Mouse (Mus musculus): ENCODE results near the gene Hspa8.
A peak's percentile ranks its signal among the peaks of the same experiment; 100 is the strongest.
"Not testable (repeated sequence)": the region's sequence is repeated elsewhere in the genome, so short reads cannot be mapped to it uniquely, and the experiment has no call there.

The Hspa8 gene

DNA sequence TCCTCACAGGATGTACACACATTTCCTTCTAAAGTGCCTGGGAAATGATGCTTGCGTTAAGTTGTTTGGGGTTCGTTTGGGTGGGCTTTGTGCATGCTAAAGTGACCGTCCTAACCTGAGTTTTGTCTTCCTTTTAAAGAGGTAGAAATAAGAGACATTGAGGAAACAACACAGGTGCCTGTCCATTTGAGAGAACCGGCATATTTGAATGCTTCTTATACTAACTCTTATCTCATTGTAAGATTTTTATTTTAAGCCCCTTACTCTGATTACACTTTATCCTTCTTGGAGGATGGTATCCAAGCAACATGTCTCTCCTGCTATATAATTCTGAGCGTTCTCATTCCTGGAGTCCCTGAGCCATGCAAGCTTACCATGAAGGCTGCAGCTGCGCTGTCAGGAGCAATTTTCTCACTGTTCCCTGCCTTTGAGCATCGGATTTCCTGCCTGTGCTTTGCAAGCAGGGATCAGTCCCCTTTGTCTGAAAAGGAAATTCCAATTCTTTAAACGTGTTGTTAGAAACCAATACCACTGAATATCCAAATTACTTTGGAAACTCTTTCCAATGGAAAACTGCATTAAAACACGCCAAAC, 16.3 kb upstream of the Hspa8 start:
- no peak for DNase-seq (ENCODE audit: low spot score)

DNA sequence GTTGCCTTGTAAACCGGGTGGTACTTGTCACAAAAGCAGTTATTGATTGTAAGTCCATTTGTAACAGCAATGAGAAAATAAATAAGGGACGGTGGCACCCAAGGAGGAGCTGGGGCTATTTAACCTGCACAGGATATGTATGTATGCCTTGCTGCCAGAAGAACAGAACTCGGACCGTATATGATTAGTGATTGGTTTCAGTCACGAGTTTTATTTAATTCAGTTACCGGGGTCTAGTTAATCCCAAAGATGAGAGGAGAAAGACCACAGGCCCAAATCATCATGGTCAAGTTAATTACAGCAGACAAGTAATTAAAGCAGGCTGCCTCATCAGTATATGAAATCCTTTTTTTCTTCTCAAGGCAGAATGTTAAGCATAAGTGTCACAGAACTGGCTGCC, 15.3 kb upstream of the Hspa8 start:
- DNase-seq (ENCODE audit: low spot score) = no peak

DNA sequence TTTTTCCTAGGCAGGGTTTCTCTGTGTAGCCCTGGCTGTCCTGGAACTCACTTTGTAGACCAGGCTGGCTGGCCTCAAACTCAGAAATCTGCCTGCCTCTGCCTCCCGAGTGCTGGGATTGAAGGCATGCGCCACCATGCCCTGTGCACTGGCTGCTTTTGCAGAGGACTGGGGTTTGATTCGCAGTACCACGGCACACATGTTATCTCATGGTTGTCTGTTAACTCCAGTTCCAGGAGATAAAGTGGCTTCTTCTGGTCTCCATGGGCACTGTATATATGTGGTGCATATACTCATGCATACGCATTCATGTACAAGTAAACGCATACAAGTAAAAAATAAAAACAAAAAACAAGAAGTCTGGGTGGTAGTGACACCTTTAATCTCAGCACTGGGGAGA, 14.0 kb upstream of the Hspa8 start:
- DNase-seq (ENCODE audit: low spot score) = not testable (repeated sequence)

DNA sequence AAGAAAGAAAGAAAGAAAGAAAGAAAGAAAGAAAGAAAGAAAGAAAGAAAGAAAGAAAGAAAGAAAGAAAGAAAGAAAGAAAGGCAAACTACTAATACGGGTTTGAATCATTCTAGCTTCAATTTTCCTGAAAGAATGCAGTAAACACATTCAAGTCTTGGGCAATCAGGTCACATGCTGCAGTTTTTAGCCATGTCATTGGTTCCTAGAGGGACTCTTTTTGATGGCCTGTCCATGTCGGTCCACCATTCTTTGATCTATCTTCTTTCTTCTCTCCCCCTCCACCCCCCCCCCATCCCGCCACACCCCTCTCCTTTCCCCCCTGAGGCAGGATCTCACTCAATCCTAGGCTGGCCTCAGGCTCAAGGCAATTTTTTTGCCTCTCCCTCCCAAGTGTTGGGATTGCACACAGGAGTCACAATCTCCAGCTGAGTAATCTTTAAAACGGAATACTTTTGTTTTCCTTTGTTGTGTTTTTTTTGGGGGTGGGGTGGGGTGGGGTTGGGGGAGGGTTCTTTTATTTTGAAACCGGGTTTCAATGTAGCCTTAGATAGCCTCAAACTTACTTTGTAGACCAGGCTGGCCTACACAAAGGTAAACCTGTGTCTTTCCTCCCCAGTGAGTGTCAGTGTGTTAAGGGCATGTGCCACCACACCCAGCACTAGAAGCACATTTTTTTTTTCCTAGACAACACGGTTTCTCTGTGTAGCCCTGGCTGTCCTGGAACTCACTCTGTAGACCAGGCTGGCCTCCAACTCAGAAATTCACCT, 8.7 kb upstream of the Hspa8 start:
- DNase-seq (ENCODE audit: low spot score) = no peak

DNA sequence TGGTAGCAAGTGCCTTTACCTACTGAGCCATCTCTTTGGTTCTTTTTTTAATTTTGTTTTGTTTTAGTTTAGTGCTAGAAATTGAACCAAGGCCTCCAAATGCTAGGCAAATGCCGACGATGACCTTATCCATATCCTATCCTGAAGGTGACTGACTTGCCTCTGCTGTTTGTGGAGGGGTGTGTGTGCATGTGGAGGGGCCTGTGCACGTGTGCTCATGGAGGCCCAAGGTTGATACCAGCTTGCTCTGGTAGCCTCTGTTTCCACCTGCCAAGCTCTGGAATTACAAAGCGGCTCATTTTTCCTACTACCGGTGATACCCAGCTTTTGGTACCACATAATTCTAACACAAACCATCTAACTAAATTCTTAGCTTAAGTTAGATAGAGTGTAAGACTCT, 7.2 kb upstream of the Hspa8 start:
- no peak for DNase-seq (ENCODE audit: low spot score)

DNA sequence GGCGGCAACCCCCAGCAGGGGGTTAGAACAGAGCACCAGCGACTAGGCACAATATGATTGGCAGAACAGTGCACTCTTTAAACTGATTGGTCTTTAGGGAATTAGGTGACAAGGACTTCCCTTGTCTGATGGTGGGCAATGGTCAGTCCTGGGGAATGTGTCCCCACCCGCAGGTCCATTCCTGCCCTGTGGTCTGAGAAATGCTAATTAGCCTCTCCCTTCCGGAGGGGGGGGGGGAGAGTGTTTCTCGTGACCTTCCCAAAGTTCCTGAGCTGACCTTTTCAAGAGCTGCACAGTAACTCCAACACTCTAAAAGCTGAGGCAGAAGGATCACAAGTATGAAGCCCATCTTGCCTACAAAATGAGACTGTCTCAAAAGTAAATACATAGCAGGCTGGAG, 6.5 kb upstream of the Hspa8 start:
- DNase-seq (ENCODE audit: low spot score) = no peak

DNA sequence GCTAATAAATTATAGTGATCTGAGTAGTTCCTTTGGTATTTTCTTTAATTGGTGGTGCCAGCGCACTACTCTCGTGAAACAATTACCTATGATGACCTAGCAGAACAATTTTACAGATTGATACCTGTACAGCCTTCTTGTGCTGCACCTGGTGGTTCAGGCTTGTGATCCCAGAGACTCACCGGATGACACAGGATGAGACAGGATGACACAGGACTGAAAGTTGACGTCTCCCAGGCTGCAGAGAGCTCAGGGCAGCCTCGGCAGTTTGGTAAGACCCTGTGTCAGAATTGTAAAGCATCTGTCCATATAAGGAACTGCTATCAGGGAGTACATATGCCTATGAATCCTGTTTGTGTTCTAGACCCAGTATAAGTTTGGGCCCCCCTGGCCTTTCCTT, 5.9 kb upstream of the Hspa8 start:
- no peak for DNase-seq (ENCODE audit: low spot score)

DNA sequence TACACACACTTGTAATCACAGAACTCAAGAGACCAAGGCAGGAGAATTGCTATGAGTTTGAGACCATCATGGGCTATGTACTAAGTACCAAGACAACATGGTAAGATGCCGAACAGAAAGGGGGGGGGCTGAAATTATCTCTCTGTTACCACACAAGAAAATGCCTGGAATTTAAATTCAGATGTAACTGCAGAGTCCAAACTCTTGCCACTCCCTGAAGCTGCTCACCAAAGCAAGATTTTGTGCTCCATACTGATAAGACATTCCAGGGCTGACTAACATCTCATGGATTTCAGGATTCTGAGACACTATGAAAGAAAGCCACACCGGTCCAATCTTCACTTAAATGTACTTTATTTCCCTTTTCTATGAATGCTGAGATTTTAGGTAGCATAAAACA, 5.2 kb upstream of the Hspa8 start:
- no peak for DNase-seq (ENCODE audit: low spot score)

DNA sequence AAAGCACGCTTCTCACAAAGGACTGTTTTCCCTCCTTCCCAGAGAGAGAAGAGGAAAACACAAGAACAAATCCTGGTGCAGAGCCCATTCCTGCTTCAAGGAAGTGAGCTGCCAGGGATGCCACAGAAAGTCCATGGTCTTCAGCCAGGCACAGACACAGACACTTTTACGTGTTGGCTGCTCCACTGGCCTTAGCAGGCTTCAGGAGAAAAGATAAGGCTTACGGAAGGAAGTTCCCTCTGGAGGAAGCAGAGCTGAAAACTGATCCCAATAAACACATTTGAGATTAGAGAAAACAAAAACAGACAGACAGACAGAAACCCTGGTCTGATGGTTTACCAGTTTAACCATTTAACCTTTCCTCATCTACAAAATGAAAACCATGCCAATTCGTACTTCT, 4.7 kb upstream of the Hspa8 start:
- DNase-seq (ENCODE audit: low spot score) = no peak

DNA sequence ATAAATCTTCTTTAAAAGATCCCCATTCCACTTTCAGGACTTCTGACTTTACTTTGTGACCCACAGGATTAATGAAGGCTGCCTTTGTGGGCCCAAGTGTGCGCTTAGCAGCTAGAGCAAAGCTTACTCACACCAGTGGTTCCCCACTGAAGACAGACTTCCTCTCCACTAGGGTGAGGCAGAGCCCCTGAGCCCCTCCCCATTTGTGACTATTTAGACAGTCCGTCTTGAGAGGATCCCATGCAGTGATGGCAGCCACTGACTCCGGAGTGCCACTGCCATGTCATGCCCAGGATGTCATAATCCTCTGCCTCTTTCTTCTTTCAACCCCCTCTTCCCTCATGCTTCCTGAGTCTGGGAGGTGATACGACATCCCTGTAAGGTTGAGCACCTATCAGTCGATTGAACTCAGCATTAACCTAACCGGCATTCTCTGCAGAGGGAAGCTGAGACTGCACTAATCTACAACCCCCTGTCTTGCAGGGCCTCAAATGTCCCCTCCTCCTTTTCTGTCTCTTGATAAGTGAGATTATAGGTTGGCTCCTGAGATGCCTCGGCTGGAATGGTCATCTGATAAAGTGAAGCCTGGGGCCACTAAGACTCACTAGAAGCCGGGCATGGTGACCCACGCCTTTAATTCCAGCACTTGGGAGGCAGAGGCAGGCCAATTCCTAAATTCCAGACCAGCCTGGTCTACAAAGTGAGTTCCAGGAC, 2.4 kb upstream of the Hspa8 start:
- DNase-seq (ENCODE audit: low spot score) = no peak

DNA sequence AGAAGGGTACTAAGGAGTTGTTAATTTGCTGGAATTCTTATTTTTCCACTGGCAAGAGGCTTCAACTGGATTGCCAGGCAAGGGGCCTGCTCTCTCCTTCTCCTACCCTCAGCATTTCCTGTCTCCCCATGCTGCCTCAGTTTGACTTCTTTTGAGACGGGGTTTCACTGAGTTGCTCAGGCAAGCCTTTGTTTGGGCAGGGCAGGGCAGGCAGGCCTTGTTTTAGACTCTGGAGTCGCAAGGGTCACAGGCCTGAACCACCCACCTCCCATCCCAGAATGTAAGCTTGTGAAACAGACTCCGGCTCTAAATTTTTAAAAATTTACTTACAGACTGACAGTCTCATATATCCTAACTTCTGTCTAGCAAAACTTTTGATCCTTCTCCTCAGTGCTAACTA, 1.7 kb upstream of the Hspa8 start:
- no peak for DNase-seq (ENCODE audit: low spot score)

DNA sequence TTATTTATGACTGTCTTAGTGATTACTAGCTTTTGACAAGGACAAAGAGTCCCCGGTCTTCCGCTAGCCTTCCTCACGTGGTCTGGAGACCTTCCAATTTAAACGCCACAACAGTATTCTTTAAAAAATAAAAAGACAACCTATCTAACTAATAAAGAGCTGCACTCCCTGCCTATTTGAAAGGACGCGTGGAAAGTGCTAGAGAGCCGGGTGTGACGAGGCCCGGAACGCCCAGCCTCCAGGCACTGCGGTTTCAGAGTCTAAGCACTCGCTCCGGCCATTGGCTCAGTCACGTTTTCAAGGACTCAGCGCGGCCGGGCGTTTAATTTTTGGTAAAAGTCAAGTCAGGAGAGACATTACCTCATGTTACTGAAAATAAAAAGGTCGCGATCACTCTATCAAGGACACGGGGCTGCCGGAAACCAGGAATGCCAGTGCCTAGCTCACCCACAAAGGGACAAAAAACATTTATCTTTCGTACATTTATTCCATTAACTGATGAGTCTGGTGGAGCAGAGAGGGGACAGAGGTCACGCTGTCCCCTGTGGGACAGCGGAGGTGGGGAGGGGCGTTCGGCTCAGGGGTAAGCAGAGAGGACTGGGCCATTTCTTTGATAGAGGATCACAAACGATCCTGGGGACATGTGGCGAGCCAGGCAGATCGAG, 815 bp upstream of the Hspa8 start:
- peak; percentile 65 for DNase-seq (ENCODE audit: low spot score)

DNA sequence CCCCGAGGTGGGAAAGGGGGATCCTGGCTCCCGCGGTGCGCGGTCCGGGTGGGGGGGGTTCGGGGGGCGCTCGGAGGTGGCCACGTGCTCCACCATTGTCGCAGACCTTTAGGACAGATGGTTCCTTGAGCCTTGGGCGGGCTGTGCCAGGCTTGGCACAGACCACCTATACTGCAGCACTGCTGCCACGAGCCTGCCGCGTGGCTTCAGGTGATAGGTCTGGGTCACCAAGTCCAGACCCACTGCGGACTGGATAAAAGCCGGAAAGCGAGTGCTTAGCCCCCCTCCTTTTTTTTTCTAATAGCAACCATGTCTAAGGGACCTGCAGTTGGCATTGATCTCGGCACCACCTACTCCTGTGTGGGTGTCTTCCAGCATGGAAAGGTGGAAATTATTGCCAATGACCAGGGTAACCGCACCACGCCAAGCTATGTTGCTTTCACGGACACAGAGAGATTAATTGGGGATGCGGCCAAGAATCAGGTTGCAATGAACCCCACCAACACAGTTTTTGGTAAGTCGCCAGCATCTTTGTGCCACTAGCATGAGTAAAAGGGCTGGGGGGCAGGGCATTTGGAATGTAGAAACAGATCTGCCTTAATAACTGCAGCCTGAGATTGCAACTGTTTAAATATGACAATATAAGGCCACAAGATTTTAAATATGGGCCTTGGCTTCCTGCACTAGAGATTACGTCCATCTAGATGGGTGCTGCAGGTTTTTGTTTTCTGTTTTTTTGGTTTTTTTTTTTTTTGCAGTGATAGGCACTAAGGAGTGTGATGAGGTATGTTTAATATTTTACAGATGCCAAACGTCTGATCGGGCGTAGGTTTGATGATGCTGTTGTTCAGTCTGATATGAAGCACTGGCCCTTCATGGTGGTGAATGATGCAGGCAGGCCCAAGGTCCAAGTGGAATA, 1.1 kb downstream of the Hspa8 start:
- not testable (repeated sequence) for DNase-seq (ENCODE audit: low spot score)

DNA sequence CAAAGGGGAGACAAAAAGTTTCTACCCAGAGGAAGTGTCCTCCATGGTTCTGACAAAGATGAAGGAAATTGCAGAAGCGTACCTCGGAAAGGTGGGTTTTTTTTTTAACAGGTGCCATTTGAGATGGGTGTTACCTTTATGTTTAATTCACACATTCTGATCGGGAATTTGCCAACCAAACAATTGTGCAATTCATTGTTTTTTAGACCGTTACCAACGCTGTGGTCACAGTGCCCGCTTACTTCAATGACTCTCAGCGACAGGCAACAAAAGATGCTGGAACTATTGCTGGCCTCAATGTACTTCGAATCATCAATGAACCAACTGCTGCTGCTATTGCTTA, 1.7 kb downstream of the Hspa8 start:
- not testable (repeated sequence) for DNase-seq (ENCODE audit: low spot score)

DNA sequence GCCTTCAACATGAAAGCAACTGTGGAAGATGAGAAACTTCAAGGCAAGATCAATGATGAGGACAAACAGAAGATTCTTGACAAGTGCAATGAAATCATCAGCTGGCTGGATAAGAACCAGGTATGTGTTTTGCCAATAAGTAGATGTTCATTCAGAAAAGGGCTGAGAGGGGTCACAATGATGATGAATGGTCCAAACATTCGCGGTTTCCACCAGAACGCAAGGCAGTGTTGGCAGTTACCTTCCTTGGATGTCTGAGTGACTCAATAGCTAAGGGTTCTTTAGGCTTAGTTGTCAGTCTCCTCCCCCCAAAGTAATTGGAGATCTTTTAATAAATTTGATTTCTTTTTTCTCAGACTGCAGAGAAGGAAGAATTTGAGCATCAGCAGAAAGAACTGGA, 3.8 kb downstream of the Hspa8 start:
- not testable (repeated sequence) for DNase-seq (ENCODE audit: low spot score)

DNA sequence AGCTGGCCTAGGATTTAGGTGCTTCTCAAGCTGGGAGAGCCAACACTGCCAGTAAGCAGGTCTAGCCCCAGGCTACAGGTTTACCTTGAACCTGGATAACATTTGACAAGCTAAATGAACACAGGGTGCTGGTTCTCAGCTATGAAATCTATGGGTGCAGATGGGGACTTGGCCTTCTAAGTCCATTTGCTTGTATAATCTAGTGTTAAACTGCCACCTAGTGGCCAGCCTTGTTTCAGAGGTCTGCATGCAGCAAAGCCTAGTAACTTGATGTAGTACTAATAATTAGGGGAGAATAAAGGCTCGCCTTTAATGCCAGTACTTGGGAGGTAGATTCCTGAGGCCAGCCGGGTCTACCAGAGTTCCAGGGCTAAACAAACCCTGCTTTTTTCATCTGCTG, 4.5 kb downstream of the Hspa8 start:
- DNase-seq (ENCODE audit: low spot score) = peak; percentile 61

DNA sequence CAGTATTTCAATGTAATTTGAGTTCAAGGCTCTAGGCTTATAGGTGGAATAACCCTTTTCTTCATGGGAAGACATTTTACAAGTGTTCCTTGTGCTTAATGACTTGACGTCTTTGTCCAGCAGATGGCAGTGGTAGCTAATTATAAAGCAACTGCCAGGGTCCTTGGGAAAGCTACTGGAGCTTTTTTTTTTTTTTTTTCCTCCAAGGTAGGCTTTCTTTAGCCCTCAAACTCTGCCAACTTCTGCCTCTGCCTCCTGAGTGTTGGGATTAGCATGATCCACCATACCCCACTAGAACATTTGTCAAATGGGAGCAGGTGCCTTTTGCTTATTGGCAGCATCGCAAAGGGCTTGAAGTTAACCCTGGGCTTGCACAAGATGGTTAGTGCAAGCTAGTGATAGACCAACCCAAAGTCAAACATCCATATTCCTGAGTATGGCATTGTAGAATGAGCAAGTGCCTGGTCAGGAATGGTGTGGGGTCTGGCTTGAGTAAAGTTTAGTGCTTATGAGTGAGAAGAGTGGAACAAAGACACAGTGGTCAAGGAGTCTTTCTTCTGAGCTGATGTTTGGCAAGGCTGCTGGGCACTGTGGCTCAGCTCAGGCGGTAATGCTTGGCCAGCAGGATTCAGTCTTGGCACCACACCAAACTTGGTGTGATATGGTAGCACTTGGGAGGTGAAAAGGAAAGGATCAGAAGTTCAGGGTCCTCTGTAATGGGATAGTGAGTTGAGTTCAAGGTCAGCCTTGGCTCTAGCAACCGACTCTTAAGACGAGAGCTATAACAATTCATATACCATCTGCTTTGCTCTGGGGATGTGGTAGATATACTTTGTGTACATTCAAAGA, 5.9 kb downstream of the Hspa8 start:
- no peak for DNase-seq (ENCODE audit: low spot score)

DNA sequence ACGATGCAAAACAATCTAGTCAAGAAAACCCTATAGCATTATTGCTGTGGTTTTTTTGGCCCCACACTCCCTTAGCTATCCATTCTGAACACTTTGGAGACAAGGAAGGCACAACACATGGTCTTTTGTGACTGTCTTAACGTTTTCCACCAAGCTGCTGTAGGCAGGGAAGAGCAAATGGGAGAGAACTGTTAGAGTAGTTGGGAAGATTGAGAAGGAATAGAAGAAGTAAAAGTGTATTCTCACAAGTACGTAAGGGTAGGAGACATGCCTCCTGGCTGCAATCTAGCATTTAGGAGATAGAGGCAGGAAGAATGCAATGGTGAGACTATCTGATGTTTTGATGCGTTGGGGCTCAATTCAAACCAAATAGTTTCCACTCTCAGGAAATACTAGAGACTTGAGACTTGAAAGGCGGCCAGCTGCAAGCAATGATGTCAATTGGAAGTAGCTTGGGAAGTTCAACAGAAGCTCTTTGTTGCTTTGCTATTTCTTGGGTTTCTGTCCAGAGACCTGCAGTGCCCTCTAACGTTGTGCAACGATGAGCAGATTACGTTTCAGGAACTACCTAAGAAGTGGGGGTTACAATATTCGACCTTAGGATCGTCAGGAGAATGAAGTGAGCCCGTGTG, 6.6 kb downstream of the Hspa8 start:
- DNase-seq (ENCODE audit: low spot score) = no peak

DNA sequence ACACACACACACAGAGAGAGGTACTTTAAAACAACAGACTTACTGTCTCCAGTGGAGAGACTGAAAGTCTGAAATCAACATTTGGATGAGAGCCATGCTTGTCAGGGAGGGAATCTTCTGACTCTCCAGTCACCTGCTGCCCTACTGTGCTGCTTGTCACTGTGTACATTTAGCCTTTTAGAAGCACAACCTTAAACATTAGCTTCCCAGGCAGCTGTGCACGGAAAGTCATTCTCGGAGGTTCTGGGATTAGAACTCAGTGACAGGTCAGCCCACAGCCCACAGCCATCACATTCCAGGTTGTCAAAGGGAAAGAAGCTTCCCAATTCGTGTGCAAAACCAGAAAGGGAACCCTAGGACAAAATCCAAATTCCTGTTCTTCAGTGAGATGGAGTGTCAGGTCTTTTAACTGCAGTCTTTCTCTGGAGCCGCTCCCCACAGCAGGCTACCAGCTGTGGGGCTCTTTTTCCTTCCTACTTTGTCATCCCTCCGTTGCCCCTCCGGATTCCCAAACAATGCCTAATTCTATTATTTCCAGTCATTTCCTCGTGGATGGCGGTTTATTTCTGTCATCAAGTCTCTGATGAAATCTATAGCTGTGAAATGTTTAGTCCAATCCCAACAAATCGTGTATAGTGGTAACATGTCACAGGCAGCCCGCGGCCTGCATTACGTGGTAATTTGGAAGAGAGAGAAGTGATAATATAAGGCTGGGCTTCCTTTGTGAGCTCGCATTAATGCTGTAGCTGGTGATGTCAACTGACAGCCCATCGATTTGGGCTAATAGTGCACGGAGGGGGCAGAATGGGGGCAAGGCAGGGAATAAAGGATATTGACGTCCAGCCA, 7.5 kb downstream of the Hspa8 start:
- DNase-seq (ENCODE audit: low spot score) = no peak

DNA sequence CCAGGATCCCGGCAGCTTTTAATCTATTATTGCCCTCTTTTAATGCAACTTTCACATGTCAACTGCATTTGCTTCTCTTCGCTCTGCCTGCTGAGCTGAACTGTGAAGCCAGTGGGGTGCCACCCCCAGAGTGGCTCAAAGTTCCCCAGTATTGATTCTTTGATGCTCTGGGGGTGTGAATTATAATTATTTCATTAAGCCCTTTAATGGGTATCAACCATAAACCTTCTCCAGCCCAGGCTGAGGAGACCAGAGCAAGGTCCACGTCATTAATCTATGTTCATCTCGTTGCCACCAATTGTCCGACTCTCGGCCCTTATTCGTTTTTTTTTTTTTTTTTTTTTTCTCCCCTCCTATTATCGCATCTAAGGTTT, 8.1 kb downstream of the Hspa8 start:
- DNase-seq (ENCODE audit: low spot score) = no peak

Measured in urinary bladder, postnatal 25 days (tissue).